Mouse (Mus musculus) kidney, embryonic 15.5 days (tissue): Measurements from ENCODE around the gene Vmn1r3. TPM values are rescaled to one million over a fixed set of nuclear protein-coding genes. Genes with fewer than 3 reads are reported as not detected.
A peak's percentile ranks its signal among the peaks of the same experiment; 100 is the strongest.
"Not testable (repeated sequence)": the region's sequence is repeated elsewhere in the genome, so short reads cannot be mapped to it uniquely, and the experiment has no call there.

ENCODE experiments used
- ATAC-seq: fragments of 200-750 bp; cut with Nextera tagmentation; replicated peaks from 2 replicates; pipeline ENCODE4 v1.8.0; 2017; ENCODE audit warnings: moderate TSS enrichment; ENCODE audit not compliant: low FRiP score
- H3K27ac ChIP-seq: fragments of 300-500 bp; sonication (generic); 2 replicates; pipeline ENCODE4 v1.5.1; 2015; ENCODE audit warnings: mild to moderate bottlenecking, inconsistent platforms
- H3K27me3 ChIP-seq: fragments of 300-500 bp; sonication (generic); 2 replicates; pipeline ENCODE4 v1.6.1; 2015; ENCODE audit warnings: inconsistent platforms
- H3K36me3 ChIP-seq: fragments of 300-500 bp; sonication (generic); 2 replicates; pipeline ENCODE4 v1.6.1; 2015; ENCODE audit warnings: inconsistent platforms
- H3K4me1 ChIP-seq: fragments of 300-500 bp; sonication (generic); 2 replicates; pipeline ENCODE4 v1.6.1; 2015; ENCODE audit warnings: inconsistent platforms
- H3K4me2 ChIP-seq: fragments of 300-500 bp; sonication (generic); 2 replicates; pipeline ENCODE4 v1.6.1; 2015; ENCODE audit warnings: moderate library complexity, mild to moderate bottlenecking, inconsistent platforms
- H3K4me3 ChIP-seq: fragments of 300-500 bp; sonication (generic); replicated peaks from 2 replicates; pipeline ENCODE4 v1.5.1; 2015; ENCODE audit warnings: mild to moderate bottlenecking, inconsistent platforms
- H3K9ac ChIP-seq: fragments of 300-500 bp; sonication (generic); 2 replicates; pipeline ENCODE4 v1.6.1; 2015; ENCODE audit warnings: mild to moderate bottlenecking, inconsistent platforms
- H3K9me3 ChIP-seq: fragments of 300-500 bp; sonication (generic); replicated peaks from 2 replicates; pipeline ENCODE4 v1.6.1; 2016; ENCODE audit warnings: inconsistent platforms
- WGBS: fragments of 180-500 bp; shearing (Covaris S2); methylation state at CpG from one replicate; pipeline ENCODE4 v1.1.7; 2015; ENCODE audit warnings: mixed read lengths; 5-methylcytosine and 5-hydroxymethylcytosine counted together
- polyA plus RNA-seq: library from polyadenylated mRNA; unstranded; fragments of >200 nt; fragmentation: Nextera tagmentation; extraction: Ambion mirVana; gene quantifications from 2 replicates; pipeline ENCODE4 v1.2.1, GENCODE M21; 2015

Vmn1r3 gene
- not detected in 2 replicates for polyA plus RNA-seq

DNA sequence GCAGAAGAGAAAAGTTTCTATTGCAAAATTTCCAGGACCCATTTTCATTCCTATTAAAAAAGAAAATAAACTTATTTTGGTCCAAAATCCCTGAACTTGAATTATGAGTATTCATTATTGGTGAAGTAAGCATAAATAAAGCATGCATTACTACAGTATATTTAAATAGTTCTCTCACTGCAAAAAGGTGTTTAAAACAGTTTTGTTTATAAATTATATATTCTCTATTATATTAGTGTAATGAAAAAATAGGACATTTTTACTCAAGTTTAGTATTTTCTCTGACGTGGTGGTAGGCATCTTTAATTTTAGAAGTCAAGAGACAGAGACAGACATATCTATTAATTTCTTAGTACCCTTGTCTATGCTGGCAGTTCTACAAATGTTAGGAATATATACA is at the start of gene Vmn1r3:
Vmn1r3 (minus strand) TSS at position 101 of the 400 bp plus-strand sequence.
- not testable (repeated sequence) for H3K36me3 ChIP-seq, H3K27me3 ChIP-seq, H3K27ac ChIP-seq, H3K9me3 ChIP-seq, H3K4me1 ChIP-seq, H3K9ac ChIP-seq, H3K4me3 ChIP-seq, H3K4me2 ChIP-seq, ATAC-seq
- 85% methylated on average over 1 of the region's 1 CpGs for WGBS

DNA sequence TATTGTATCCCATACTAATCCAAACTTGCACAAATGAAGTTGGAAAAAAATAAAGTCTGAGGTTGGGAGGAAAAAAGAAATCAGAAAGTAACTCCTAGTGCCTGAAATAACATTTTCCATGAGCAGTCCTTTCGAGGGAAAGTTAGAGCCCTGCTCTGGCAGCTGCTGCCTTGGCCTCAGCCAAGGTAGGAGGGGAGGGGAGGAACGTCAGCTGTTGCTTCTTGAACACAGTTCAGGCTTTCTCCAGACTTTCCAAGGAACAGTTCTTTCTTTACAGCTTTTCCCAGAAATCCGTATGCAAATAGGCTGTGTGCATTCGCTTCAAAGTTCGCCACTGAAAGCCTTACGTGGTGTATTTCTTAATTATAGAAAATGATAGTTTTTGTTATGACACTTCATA is 46.9 kb upstream of the Vmn1r3 start:
- 62% methylated on average over 6 of the region's 6 CpGs for WGBS
- H3K4me3 ChIP-seq, result no peak overlapping the region
- no peaks in the 10 kb centered on the region for H3K4me1 ChIP-seq
- H3K27ac ChIP-seq, result no peak overlapping the region
- no peak overlapping the region for H3K4me2 ChIP-seq
- no peak for ATAC-seq
- H3K9ac ChIP-seq, result no peak overlapping the region
- H3K9me3 ChIP-seq, result peaks cover 7% of the 10 kb centered on the region
- no peaks in the 10 kb centered on the region for H3K36me3 ChIP-seq
- no peaks in the 10 kb centered on the region for H3K27me3 ChIP-seq

DNA sequence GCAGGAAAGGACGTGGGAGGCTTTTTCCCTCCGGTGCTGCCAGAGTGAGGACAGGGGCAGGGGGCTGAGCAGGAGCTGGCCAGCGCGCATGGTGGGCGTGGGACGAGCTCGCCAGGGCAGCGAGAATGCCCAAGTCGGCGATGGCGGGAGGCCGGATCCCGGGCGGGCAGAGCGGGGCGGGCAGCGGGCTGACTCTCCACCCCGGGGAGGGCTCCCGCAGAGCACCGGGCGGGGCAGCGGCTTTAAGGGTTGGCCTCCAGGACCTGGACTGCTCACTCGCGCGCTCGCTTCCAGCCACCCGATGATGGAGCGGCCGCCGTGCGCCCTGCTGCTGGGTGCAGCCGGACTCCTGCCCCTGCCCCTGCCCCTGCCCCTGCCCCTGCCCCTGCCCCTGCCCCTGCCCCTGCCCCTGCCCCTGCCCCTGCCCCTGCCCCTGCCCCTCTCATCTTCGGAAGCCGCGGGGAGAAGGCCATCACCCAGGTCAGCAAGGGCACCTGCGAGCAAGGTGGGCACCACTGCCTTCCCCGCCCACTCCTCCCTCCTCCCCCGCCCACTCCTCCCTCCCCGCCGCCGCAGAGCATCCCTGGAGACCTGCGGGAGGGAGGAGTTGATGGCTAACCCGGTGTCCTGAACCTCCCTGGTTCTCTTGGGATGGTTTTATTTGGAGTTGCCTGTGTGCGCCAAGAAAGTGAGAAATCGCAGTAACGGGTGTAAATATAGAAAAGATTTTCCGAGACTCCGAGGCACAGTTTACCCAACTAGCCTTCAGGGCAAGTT is 45.9 kb upstream of the Vmn1r3 start:
- Histone ChIP-seq H3K4me3 (peak overlapping the region; percentile 45), H3K4me1 (no peaks in the 10 kb centered on the region), H3K27ac (peak overlapping the region; percentile 54), H3K27me3 (no peaks in the 10 kb centered on the region), H3K9me3 (peaks cover 11% of the 10 kb centered on the region), H3K4me2 (peak overlapping the region; percentile 72), H3K36me3 (no peaks in the 10 kb centered on the region), H3K9ac (peak overlapping the region; percentile 40)
- ATAC-seq, result peak; percentile 81
- 6% methylated on average over 31 of the region's 48 CpGs for WGBS

DNA sequence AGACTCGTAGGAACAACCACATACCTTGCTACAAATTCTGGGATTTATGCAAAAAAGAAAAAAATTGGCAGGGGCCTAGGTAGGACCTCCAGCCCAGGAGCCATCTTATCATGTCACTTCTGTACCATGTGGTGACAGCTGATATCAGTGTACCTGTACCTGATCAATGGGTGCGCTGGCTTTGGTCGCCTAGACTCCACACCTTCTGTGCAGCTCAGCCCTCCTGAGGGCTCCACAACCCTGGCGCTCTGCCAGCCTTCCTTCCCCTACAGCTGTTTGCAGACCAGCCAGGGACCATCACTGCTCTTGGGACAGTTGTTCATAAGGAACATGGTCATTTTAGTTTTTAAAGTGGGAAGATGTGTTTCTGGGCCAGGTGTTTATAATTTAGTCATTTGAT is 44.4 kb upstream of the Vmn1r3 start:
- peak; percentile 12; the same call in 1 of the 2 replicates for ATAC-seq
- Histone ChIP-seq H3K36me3 (no peaks in the 10 kb centered on the region), H3K4me3 (no peak overlapping the region), H3K9ac (no peak overlapping the region), H3K4me2 (no peak overlapping the region), H3K4me1 (no peaks in the 10 kb centered on the region), H3K9me3 (peaks cover 17% of the 10 kb centered on the region), H3K27me3 (no peaks in the 10 kb centered on the region), H3K27ac (no peak overlapping the region)
- 70% methylated on average over 4 of the region's 4 CpGs for WGBS

DNA sequence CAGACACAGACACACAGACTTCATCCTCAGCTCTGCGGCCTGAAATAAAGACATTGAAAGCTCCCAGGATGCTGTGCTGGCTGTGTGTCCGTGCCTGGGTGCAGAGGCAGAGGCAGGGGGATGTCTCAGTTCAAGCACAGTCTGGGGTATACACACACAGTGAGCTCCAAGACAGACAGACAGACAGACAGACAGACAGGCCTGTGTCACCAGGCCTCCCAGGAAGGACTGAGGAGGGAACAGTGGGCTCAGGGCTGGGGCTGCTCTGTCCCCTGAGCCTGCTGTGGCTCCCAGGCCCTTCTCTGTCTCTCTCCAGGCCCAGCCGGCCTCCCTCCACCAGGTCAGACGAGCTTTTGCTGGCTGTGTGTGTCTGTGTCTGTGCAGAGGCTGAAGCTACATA is 43.3 kb upstream of the Vmn1r3 start:
- 72% methylated on average over 4 of the region's 4 CpGs for WGBS
- H3K4me3 ChIP-seq, result no peak overlapping the region
- H3K36me3 ChIP-seq, result no peaks in the 10 kb centered on the region
- H3K27ac ChIP-seq, result no peak overlapping the region
- peaks cover 17% of the 10 kb centered on the region for H3K9me3 ChIP-seq
- H3K9ac ChIP-seq, result no peak overlapping the region
- ATAC-seq, result no peak
- H3K27me3 ChIP-seq, result no peaks in the 10 kb centered on the region
- no peaks in the 10 kb centered on the region for H3K4me1 ChIP-seq
- H3K4me2 ChIP-seq, result no peak overlapping the region

DNA sequence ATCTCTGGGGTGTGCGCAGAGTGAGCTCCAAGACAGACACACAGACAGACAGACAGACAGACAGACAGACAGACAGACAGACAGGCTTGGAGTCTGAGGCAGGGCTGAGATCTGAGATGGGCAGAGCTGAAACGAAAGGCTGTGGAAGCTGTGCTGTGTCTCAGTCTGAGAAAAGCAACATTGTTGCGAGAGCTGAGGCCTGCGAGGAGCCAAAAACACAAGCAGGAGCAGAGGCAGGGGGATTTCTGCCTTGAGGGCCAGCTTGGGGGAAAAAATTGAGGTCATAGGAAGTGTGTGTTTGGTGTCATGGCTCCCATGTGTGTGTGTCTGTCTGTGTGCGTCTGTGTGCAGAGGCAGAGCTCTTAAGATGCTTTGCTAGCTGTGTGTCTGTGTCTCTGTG is 42.6 kb upstream of the Vmn1r3 start:
- H3K27ac ChIP-seq, result no peak overlapping the region
- H3K36me3 ChIP-seq, result no peaks in the 10 kb centered on the region
- H3K4me2 ChIP-seq, result no peak overlapping the region
- 67% methylated on average over 5 of the region's 5 CpGs for WGBS
- no peaks in the 10 kb centered on the region for H3K27me3 ChIP-seq
- H3K4me3 ChIP-seq, result no peak overlapping the region
- H3K9ac ChIP-seq, result no peak overlapping the region
- no peaks in the 10 kb centered on the region for H3K4me1 ChIP-seq
- ATAC-seq, result no peak
- H3K9me3 ChIP-seq, result peaks cover 17% of the 10 kb centered on the region

DNA sequence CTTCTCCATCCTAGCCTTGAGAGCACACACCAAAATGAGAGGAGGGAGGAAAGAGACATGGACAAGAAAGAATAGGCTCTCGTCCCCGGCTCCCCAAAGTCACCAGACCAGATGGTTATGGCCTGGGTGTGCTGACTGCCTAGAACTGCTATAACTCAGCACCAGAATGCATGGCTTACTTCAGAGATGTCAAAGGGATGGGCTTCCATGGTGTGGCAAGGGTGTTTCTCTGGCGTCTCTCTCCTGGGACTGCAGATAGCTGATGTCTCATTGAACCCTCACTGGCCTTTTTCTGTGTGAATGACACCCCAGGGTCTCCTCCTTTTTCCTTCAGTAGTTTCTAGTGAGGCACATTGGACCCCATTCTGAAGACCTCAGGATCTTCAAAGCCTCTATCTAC is 41.3 kb upstream of the Vmn1r3 start:
- H3K27ac ChIP-seq, result no peak overlapping the region
- no peak overlapping the region for H3K9ac ChIP-seq
- H3K4me2 ChIP-seq, result no peak overlapping the region
- no peaks in the 10 kb centered on the region for H3K36me3 ChIP-seq
- H3K4me3 ChIP-seq, result no peak overlapping the region
- peaks cover 17% of the 10 kb centered on the region for H3K9me3 ChIP-seq
- no peak for ATAC-seq
- no peaks in the 10 kb centered on the region for H3K27me3 ChIP-seq
- no peaks in the 10 kb centered on the region for H3K4me1 ChIP-seq
- 70% methylated on average over 3 of the region's 3 CpGs for WGBS

DNA sequence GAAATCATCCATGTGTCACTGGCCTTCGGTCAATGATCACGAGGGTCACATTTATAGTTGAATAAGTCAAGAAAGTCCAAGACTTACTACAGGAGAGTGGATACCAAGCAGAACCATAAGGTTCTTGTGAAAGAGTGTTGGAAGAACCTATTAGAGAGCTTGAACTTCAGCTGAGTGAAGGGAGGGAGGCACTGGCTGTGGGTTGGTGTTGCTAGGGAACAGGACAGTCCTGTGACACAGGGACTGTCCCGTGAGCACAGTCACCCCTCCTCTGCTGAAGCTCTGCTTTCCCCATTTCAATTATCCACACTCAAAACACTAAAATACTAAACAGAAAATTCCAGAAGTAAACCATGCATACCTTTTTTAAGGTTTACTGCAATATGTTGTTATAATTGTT is 40.3 kb upstream of the Vmn1r3 start:
- 64% methylated on average over 3 of the region's 3 CpGs for whole genome bisulfite sequencing
- H3K9me3 ChIP-seq, result peaks cover 17% of the 10 kb centered on the region
- H3K9ac ChIP-seq, ATAC-seq, H3K4me2 ChIP-seq, H3K4me3 ChIP-seq, H3K4me1 ChIP-seq, H3K27ac ChIP-seq, H3K36me3 ChIP-seq, H3K27me3 ChIP-seq: not testable (repeated sequence)

DNA sequence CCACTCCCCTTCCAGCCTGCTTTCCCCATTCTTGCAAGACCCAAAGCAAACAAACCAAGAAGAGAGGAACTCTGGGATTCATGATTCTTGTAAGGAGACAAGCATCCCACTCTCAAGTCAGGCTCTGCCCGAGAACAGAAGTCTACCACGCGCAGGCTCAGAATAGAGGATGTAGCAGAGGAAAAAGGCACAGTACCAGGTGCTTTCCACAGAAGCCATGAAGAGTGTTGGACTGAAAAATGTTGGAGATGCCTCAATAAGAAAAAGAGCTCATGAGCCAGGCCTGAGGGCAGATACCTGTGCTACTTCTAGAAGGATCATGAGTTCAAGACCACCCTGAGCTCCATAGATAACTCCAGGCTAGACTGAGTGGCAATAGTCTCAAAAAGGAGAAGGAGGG is 39.7 kb upstream of the Vmn1r3 start:
- not testable (repeated sequence) for H3K36me3 ChIP-seq, H3K4me3 ChIP-seq, H3K4me2 ChIP-seq, H3K27ac ChIP-seq, ATAC-seq, H3K27me3 ChIP-seq, H3K4me1 ChIP-seq, H3K9ac ChIP-seq
- 50% methylated on average over 3 of the region's 3 CpGs for WGBS
- peaks cover 17% of the 10 kb centered on the region for H3K9me3 ChIP-seq

DNA sequence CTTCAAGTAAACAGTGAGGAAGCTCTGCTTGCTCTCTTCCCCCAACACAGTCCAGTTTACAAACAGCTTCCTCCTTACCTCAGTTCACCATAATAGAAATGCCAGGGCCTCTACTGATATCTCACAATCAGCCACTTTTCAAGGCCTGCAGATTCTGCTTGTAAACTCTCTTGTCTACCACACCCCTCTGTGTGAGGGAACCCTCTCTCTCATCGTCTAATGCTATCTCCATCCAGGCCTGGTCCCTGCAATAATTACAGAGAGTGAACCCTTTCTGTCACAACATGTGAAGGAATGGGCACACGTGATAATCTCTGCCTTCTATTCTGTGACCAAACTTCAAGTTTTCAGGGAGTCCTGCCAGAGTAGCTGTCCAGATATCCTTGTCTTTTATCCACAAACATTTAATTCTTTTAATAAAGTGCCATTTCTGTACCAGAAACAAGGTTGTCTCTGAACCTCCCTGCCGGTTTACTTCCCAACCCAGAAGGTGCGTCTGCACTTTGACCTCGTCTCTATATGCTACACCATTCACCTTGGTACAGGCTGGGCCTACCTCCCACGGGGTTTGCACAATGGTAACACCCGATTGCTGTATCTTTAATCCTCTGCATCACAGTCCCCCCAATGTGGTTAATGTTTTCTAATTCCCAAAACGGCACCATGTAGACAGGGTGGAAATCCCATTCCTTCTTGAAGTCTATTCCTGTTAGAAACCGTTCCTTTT is 38.5 kb upstream of the Vmn1r3 start:
- not testable (repeated sequence) for H3K4me1 ChIP-seq, ATAC-seq, H3K27me3 ChIP-seq, H3K4me3 ChIP-seq, H3K36me3 ChIP-seq, H3K9ac ChIP-seq, H3K4me2 ChIP-seq, H3K27ac ChIP-seq
- peaks cover 14% of the 10 kb centered on the region for H3K9me3 ChIP-seq
- 75% methylated on average over 6 of the region's 9 CpGs for WGBS

DNA sequence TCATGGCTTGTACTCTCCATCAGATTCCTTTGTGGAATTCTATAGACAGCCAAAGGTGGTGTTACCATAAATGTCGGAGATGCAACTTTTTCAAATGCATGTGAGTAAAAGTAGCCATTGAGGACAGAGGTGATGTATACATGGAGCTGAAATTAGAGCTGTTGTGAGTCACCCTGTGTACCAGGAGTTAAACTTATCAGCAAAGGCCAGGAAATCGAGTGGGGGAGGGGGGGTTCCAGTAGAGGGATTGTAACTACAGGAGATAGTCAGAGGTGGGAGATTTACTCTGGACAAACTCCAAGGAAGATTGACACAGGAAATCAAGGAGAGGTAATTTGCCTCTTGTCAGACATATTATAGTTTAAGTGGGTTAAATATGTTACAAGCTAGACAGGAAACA is 31.2 kb upstream of the Vmn1r3 start:
- H3K27me3 ChIP-seq, ATAC-seq, H3K9ac ChIP-seq, H3K9me3 ChIP-seq, H3K36me3 ChIP-seq, H3K4me3 ChIP-seq, H3K4me2 ChIP-seq, H3K27ac ChIP-seq, H3K4me1 ChIP-seq: not testable (repeated sequence)
- WGBS, result 76% methylated on average over 2 of the region's 2 CpGs

DNA sequence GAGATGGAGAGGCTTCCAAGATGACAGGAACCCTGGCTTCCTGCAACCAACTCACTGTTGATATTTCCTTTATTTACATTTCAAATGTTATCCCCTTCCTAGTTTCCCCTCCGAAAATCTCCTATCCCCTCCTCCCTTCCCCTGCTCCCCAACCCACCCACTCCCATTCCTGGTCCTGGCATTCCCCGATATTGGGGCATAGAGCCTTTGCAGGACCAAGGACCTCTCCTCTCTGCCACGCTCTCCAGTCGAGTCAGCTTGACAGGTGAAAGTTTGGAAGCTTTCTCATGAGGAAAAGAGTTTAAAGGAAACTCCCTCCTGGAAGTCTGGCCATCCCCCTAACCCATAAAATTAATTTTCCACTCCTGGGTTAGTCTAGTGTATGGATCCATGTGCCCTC is 28.2 kb upstream of the Vmn1r3 start:
- H3K4me3 ChIP-seq, H3K27ac ChIP-seq, H3K9ac ChIP-seq, H3K27me3 ChIP-seq, H3K36me3 ChIP-seq, H3K4me1 ChIP-seq, H3K9me3 ChIP-seq, H3K4me2 ChIP-seq: not testable (repeated sequence)
- 37% methylated on average over 4 of the region's 4 CpGs for WGBS
- ATAC-seq, result peak; percentile 82
